Mouse (Mus musculus) C2C12 (cell line): ENCODE results near the gene Apoc2. TPM values are rescaled to one million over a fixed set of nuclear protein-coding genes. Genes with fewer than 3 reads are reported as not detected.

Source experiments
- H3K27me3 ChIP-seq: one replicate; pipeline ENCODE4 v1.6.1; 2011; ENCODE audit not compliant: control insufficient read depth, insufficient read depth, insufficient read length
- H3K36me3 ChIP-seq: one replicate; pipeline ENCODE4 v1.6.1; 2011; ENCODE audit not compliant: control insufficient read depth, insufficient read depth
- H3K4me3 ChIP-seq: one replicate; pipeline ENCODE4 v1.5.1; 2011; ENCODE audit warnings: mild to moderate bottlenecking, control low read depth; ENCODE audit not compliant: poor library complexity, insufficient read depth, severe bottlenecking
- H3K79me2 ChIP-seq: one replicate; pipeline ENCODE4 v1.6.1; 2011; ENCODE audit not compliant: control insufficient read depth, insufficient read depth
- H3K79me3 ChIP-seq: one replicate; pipeline ENCODE4 v1.6.1; 2011; ENCODE audit warnings: low read depth, control low read depth
- H3ac ChIP-seq: one replicate; pipeline ENCODE3; 2011; ENCODE audit warnings: low read depth; ENCODE audit not compliant: control insufficient read depth, insufficient read length
- CEBPB ChIP-seq: IDR thresholded peaks from one replicate; pipeline ENCODE4 v1.6.1; 2011; ENCODE audit warnings: low read depth, mild to moderate bottlenecking, control low read depth, moderate library complexity
- CTCF ChIP-seq: IDR thresholded peaks from one replicate; pipeline ENCODE4 v1.5.1; 2011; ENCODE audit not compliant: control insufficient read depth, insufficient read depth, insufficient read length
- FOSL1 ChIP-seq: IDR thresholded peaks from one replicate; pipeline ENCODE4 v1.8.0; 2011; ENCODE audit warnings: mild to moderate bottlenecking, low read length; ENCODE audit not compliant: poor library complexity, insufficient read depth, severe bottlenecking
- MAX ChIP-seq: IDR thresholded peaks from one replicate; pipeline ENCODE4 v1.6.1; 2011; ENCODE audit warnings: mild to moderate bottlenecking, control low read depth
- MYOD1 ChIP-seq: IDR thresholded peaks from one replicate; pipeline ENCODE4 v1.6.1; 2011; ENCODE audit warnings: low read depth; ENCODE audit not compliant: control insufficient read depth, insufficient read length
- MYOG ChIP-seq: IDR thresholded peaks from one replicate; pipeline ENCODE4 v1.6.1; 2011; ENCODE audit not compliant: control insufficient read depth, insufficient read length; ENCODE audit errors: extremely low read depth
- USF1 ChIP-seq: IDR thresholded peaks from one replicate; pipeline ENCODE4 v1.6.1; 2011; ENCODE audit warnings: low read depth, mild to moderate bottlenecking, control low read depth, moderate library complexity
- polyA plus RNA-seq: library from polyadenylated mRNA; unstranded; fragments of >200 nt; fragmentation: generic; extraction: Trizol; gene quantifications from one replicate; pipeline ENCODE4 v1.2.1, GENCODE M21; 2012; ENCODE audit warnings: missing spikeins

The Apoc2 gene
- polyA plus RNA-seq, 1 experiment, result not detected

DNA sequence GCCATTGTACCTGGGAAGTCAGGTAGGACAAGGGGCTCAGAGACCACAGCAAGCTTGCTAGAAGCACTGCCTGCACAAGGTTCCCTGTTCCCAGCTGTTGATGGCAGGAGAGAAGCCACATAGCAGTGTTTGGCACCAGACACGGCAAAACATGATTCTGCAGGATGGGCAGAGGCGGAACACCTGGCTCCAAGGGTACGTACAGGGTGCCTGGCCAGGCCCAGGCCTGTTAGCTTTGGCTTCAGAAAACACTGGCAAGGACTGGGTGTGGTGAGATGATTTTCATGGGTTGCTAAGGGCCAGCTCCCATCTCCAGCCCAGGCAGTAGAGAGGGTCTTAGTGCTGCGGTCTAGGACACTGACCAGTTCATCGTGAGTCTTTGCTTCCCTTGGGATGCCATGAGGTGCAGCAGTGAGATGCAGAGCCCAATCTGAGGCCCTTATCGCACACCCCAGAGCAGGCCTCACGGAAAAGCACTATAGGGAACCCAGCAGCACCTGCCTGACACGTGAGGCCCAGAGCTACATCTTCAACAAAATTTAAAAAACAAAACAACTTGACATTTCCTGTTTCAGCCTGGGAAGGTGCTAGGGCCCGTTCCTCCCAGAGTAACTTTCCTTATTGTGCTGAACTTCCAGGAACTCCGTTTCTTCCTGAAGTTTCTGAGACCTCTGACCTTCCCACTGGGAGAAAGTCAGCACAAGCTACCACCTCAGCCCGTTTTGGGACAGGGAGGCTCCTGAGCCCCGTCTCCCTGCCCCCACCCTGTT, 22.7 kb upstream of the Apoc2 start:
- Histone ChIP-seq H3K79me3 (no peaks in the 10 kb centered on the region), H3K27me3 (no peaks in the 10 kb centered on the region), H3K4me3 (no peak overlapping the region), H3ac (no peak overlapping the region), H3K36me3 (no peaks in the 10 kb centered on the region), H3K79me2 (no peaks in the 10 kb centered on the region)
- no peak for TF ChIP-seq FOSL1
- no peak for TF ChIP-seq MYOG
- no peak for TF ChIP-seq MYOD1
- no peak for TF ChIP-seq CEBPB
- no peak for TF ChIP-seq USF1
- TF ChIP-seq CTCF, result no peak
- no peak for TF ChIP-seq MAX

DNA sequence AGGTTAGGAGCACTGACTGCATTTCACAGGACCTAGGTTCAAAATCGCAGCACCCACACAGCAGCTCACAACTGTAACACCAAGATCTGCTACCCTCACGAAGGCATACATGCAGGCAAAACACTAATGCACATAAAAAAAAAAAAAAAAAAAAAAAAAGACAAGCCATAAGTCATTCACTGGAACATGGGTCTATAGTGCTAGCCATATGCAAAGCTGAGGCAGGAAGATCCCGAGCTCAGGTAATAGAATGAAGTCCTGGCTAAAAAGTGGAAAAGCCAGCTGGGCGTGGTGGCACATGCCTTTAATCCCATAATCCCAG, 22.0 kb upstream of the Apoc2 start:
- Histone ChIP-seq H3K4me3 (no peak overlapping the region), H3K79me3 (no peaks in the 10 kb centered on the region), H3K36me3 (no peaks in the 10 kb centered on the region), H3ac (no peak overlapping the region), H3K79me2 (no peaks in the 10 kb centered on the region), H3K27me3 (no peaks in the 10 kb centered on the region)
- TF ChIP-seq MYOD1, result no peak
- TF ChIP-seq CEBPB, result no peak
- TF ChIP-seq MAX, result no peak
- TF ChIP-seq MYOG, result no peak
- TF ChIP-seq FOSL1, result no peak
- TF ChIP-seq CTCF, result no peak
- TF ChIP-seq USF1, result no peak

GRCm38 (mm10) chr7:19698907-19699826, 21.4 kb upstream of the Apoc2 start, which contains the start of gene Apoe:
Apoe (minus strand) TSS chr7:19699188.
- H3K27me3 ChIP-seq, result no peaks in the 10 kb centered on the region
- H3K79me2 ChIP-seq, result no peaks in the 10 kb centered on the region
- no peak within 1 kb of the TSS for H3K4me3 ChIP-seq
- no peak for TF ChIP-seq CTCF
- H3K36me3 ChIP-seq, result no peaks in the 10 kb centered on the region
- no peak within 1 kb of the TSS for H3ac ChIP-seq
- no peaks in the 10 kb centered on the region for H3K79me3 ChIP-seq

- TF ChIP-seq CEBPB (no peak), FOSL1 (no peak), MAX (no peak)
- H3ac ChIP-seq, result no peak overlapping the region
- no peaks in the 10 kb centered on the region for H3K27me3 ChIP-seq
- no peaks in the 10 kb centered on the region for H3K79me3 ChIP-seq
- H3K4me3 ChIP-seq, result no peak overlapping the region
- H3K79me2 ChIP-seq, result no peaks in the 10 kb centered on the region
- H3K36me3 ChIP-seq, result no peaks in the 10 kb centered on the region
Measured at GRCm38 (mm10) chr7:19697949-19698906, 20.5 kb upstream of the Apoc2 start.

DNA sequence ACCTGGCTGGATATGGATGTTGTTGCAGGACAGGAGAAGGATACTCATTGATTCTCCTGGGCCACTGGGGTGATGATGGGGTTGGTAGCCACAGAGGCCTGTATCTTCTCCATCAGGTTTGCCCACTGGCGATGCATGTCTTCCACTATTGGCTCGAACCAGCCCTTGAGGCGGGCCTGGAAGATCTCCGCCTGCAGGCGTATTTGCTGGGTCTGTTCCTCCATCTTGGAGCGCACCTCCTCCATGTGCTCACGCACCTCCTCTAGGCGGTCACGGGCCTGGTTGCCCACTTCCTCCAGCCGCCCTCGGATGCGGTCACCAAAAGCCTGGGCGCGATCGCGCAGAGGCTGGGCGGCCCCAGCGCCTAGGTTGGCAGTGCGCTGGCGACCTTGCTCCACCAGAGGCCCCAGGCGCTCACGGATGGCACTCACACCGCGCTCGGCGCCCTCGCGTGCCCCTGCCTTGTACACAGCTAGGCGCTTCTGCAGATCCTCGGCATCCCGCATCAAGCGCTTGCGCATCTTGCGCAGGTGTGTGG, 18.7 kb upstream of the Apoc2 start:
- TF ChIP-seq MAX, result no peak
- TF ChIP-seq CTCF, result no peak
- TF ChIP-seq FOSL1, result no peak
- TF ChIP-seq USF1, result no peak
- TF ChIP-seq MYOD1, result no peak
- no peak for TF ChIP-seq MYOG
- no peak for TF ChIP-seq CEBPB
- Histone ChIP-seq H3K79me3 (no peaks in the 10 kb centered on the region), H3ac (no peak overlapping the region), H3K27me3 (no peaks in the 10 kb centered on the region), H3K4me3 (no peak overlapping the region), H3K79me2 (no peaks in the 10 kb centered on the region), H3K36me3 (no peaks in the 10 kb centered on the region)

DNA sequence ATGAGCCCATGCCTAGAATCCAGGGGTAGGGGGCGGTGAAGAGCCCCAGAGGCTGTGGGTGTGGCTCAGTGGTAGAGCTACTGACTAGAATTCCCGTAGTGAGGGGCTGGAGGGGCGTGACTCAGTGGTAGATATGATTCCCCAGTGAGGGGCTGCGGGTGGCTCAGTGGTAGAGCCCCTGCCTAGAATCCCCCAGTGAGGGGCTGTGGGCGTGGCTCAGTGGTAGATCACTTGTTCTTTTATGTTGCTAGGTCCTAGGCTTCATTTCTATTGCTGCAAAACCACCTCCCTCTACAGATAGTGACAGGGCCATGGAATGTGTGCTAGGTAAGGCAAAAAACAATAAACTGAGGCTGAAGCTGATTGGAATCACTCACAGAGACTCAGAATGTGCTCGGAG, 18.1 kb upstream of the Apoc2 start:
- Histone ChIP-seq H3K79me2 (no peaks in the 10 kb centered on the region), H3K36me3 (no peaks in the 10 kb centered on the region), H3K4me3 (no peak overlapping the region), H3ac (no peak overlapping the region), H3K79me3 (no peaks in the 10 kb centered on the region), H3K27me3 (no peaks in the 10 kb centered on the region)
- TF ChIP-seq FOSL1, result no peak
- TF ChIP-seq MYOD1, result no peak
- TF ChIP-seq MAX, result no peak
- TF ChIP-seq MYOG, result no peak
- TF ChIP-seq USF1, result no peak
- TF ChIP-seq CTCF, result no peak
- TF ChIP-seq CEBPB, result no peak
